Mouse (Mus musculus) midbrain, embryonic 11.5 days (tissue): Measurements from ENCODE around the gene Ccdc157. TPM values are rescaled to one million over a fixed set of nuclear protein-coding genes. Genes with fewer than 3 reads are reported as not detected.
"Not testable (repeated sequence)": the region's sequence is repeated elsewhere in the genome, so short reads cannot be mapped to it uniquely, and the experiment has no call there.

Source experiments
- ATAC-seq: fragments of 200-750 bp; cut with Nextera tagmentation; 2 replicates; pipeline ENCODE4 v1.8.0; 2017; ENCODE audit warnings: moderate TSS enrichment, moderate library complexity; ENCODE audit not compliant: low FRiP score
- DNase-seq: peaks from one replicate; pipeline ENCODE4 v3.0.0; 2015; ENCODE audit warnings: low spot score; ENCODE audit errors: missing footprints
- H3K27ac ChIP-seq: fragments of 300-500 bp; sonication (generic); 2 replicates; pipeline ENCODE4 v1.5.1; 2014; ENCODE audit warnings: low read depth, low read length
- H3K27me3 ChIP-seq: fragments of 300-500 bp; sonication (generic); 2 replicates; pipeline ENCODE4 v1.6.1; 2014; ENCODE audit warnings: mild to moderate bottlenecking, low read length, moderate library complexity, mixed read lengths; ENCODE audit not compliant: control insufficient read depth, insufficient read depth
- H3K36me3 ChIP-seq: fragments of 300-500 bp; sonication (generic); 2 replicates; pipeline ENCODE4 v1.6.1; 2014; ENCODE audit warnings: mild to moderate bottlenecking, low read length, moderate library complexity, mixed read lengths; ENCODE audit not compliant: control insufficient read depth, insufficient read depth
- H3K4me1 ChIP-seq: fragments of 300-500 bp; sonication (generic); 2 replicates; pipeline ENCODE4 v1.6.1; 2014; ENCODE audit warnings: low read length; ENCODE audit not compliant: control insufficient read depth, insufficient read depth
- H3K4me2 ChIP-seq: fragments of 300-500 bp; sonication (generic); 2 replicates; pipeline ENCODE4 v1.6.1; 2014; ENCODE audit warnings: mild to moderate bottlenecking, moderate library complexity
- H3K4me3 ChIP-seq: fragments of 300-500 bp; sonication (generic); 2 replicates; pipeline ENCODE4 v1.5.1; 2014; ENCODE audit warnings: low read depth, low read length
- H3K9ac ChIP-seq: fragments of 300-500 bp; sonication (generic); 2 replicates; pipeline ENCODE4 v1.6.1; 2014; ENCODE audit warnings: low read length
- H3K9me3 ChIP-seq: fragments of 300-500 bp; sonication (generic); 2 replicates; pipeline ENCODE4 v1.6.1; 2016; ENCODE audit warnings: low read length; ENCODE audit not compliant: control insufficient read depth
- WGBS: fragments of 180-500 bp; shearing (Covaris S2); extraction: QIAGEN DNeasy Blood & Tissue Kit; methylation state at CpG from one replicate; pipeline ENCODE4 v1.1.7; 2014; 5-methylcytosine and 5-hydroxymethylcytosine counted together
- polyA plus RNA-seq: library from polyadenylated mRNA; unstranded; fragments of >200 nt; fragmentation: Nextera tagmentation; extraction: Ambion mirVana; gene quantifications from 2 replicates; pipeline ENCODE4 v1.2.1, GENCODE M21; 2014

Gene Ccdc157
- polyA plus RNA-seq, 1 experiment from 2014 or later, result 2.5 TPM

- Histone ChIP-seq H3K27ac (no peak overlapping the region), H3K27me3 (no peaks in the 10 kb centered on the region), H3K4me2 (no peak overlapping the region), H3K4me1 (no peaks in the 10 kb centered on the region), H3K9me3 (no peaks in the 10 kb centered on the region), H3K9ac (no peak overlapping the region), H3K4me3 (no peak overlapping the region), H3K36me3 (peaks cover 11% of the 10 kb centered on the region)
- DNase-seq, result peak; percentile 31
- WGBS, result 92% methylated on average over 21 of the region's 21 CpGs
- ATAC-seq, result no peak
These were observed 16.6 kb downstream of the Ccdc157 start for GRCm38 (mm10) chr11:4143281-4144062.

- no peak overlapping the region for H3K4me2 ChIP-seq
- no peak for ATAC-seq
- WGBS, result 85% methylated on average over 4 of the region's 4 CpGs
- peaks cover 11% of the 10 kb centered on the region for H3K36me3 ChIP-seq
- H3K4me3 ChIP-seq, result no peak overlapping the region
- no peaks in the 10 kb centered on the region for H3K9me3 ChIP-seq
- H3K27ac ChIP-seq, result no peak overlapping the region
- H3K9ac ChIP-seq, result no peak overlapping the region
- no peaks in the 10 kb centered on the region for H3K4me1 ChIP-seq
- DNase-seq, result peak; percentile 77
- no peaks in the 10 kb centered on the region for H3K27me3 ChIP-seq
These were observed 17.7 kb downstream of the Ccdc157 start for GRCm38 (mm10) chr11:4142352-4142751.

GRCm38 (mm10) chr11:4141505-4141904 lies 18.6 kb downstream of the Ccdc157 start:
- H3K9ac ChIP-seq, result no peak overlapping the region
- H3K4me3 ChIP-seq, result no peak overlapping the region
- peaks cover 11% of the 10 kb centered on the region for H3K36me3 ChIP-seq
- H3K9me3 ChIP-seq, result no peaks in the 10 kb centered on the region
- H3K27ac ChIP-seq, result no peak overlapping the region
- H3K4me2 ChIP-seq, result no peak overlapping the region
- H3K27me3 ChIP-seq, result no peaks in the 10 kb centered on the region
- H3K4me1 ChIP-seq, result no peaks in the 10 kb centered on the region; the same call in 1 of the 2 replicates
- DNase-seq (peak; percentile 69), ATAC-seq (no peak)

GRCm38 (mm10) chr11:4138964-4139363 lies 21.1 kb downstream of the Ccdc157 start:
- Histone ChIP-seq H3K36me3 (peaks cover 11% of the 10 kb centered on the region), H3K9me3 (no peaks in the 10 kb centered on the region), H3K9ac (no peak overlapping the region), H3K4me1 (peaks cover 7% of the 10 kb centered on the region), H3K27me3 (no peaks in the 10 kb centered on the region), H3K4me2 (no peak overlapping the region), H3K27ac (no peak overlapping the region), H3K4me3 (no peak overlapping the region)
- WGBS, result 77% methylated on average over 2 of the region's 2 CpGs
- ATAC-seq (no peak), DNase-seq (no peak)

- no peaks in the 10 kb centered on the region for H3K9me3 ChIP-seq
- 2% methylated on average over 63 of the region's 66 CpGs for WGBS
- H3K27me3 ChIP-seq, result no peaks in the 10 kb centered on the region
- peaks cover 10% of the 10 kb centered on the region for H3K4me1 ChIP-seq
- peaks cover 3% of the 10 kb centered on the region; the same call in 1 of the 2 replicates for H3K36me3 ChIP-seq
- peak within 1 kb of the TSS; percentile 55 for H3K27ac ChIP-seq
- peak within 1 kb of the TSS; percentile 82 for H3K4me3 ChIP-seq
- peak within 1 kb of the TSS; percentile 54 for H3K4me2 ChIP-seq
- H3K9ac ChIP-seq, result peak within 1 kb of the TSS; percentile 95
- DNase-seq, result peak; percentile 99
- ATAC-seq, result peak; percentile 94
These were observed 24.8 kb downstream of the Ccdc157 start, which contains the start of gene Rnf215 for GRCm38 (mm10) chr11:4134986-4135935. Rnf215 (plus strand) TSS chr11:4135202.

GRCm38 (mm10) chr11:4134400-4134799 lies 25.7 kb downstream of the Ccdc157 start:
- Histone ChIP-seq H3K9me3 (no peaks in the 10 kb centered on the region), H3K27me3 (no peaks in the 10 kb centered on the region), H3K4me2 (no peak overlapping the region), H3K27ac (no peak overlapping the region), H3K4me3 (no peak overlapping the region), H3K36me3 (no peaks in the 10 kb centered on the region), H3K4me1 (peaks cover 10% of the 10 kb centered on the region), H3K9ac (no peak overlapping the region)
- DNase-seq, result no peak
- 63% methylated on average over 6 of the region's 6 CpGs for WGBS
- peak; percentile 31; the same call in 1 of the 2 replicates for ATAC-seq

GRCm38 (mm10) chr11:4133450-4133849 lies 26.6 kb downstream of the Ccdc157 start:
- Histone ChIP-seq H3K9me3 (no peaks in the 10 kb centered on the region), H3K27me3 (no peaks in the 10 kb centered on the region), H3K4me1 (peaks cover 10% of the 10 kb centered on the region), H3K36me3 (no peaks in the 10 kb centered on the region), H3K4me2 (no peak overlapping the region), H3K4me3 (no peak overlapping the region), H3K27ac (no peak overlapping the region), H3K9ac (no peak overlapping the region)
- WGBS, result 57% methylated on average over 3 of the region's 3 CpGs
- DNase-seq (no peak), ATAC-seq (no peak)

- ATAC-seq, DNase-seq: not testable (repeated sequence)
- WGBS, result 93% methylated on average over 4 of the region's 4 CpGs
These were observed 31.6 kb downstream of the Ccdc157 start for GRCm38 (mm10) chr11:4128461-4128860.

GRCm38 (mm10) chr11:4127059-4127458 lies 33.0 kb downstream of the Ccdc157 start:
- DNase-seq, result no peak
- Histone ChIP-seq H3K36me3 (no peaks in the 10 kb centered on the region), H3K4me1 (peaks cover 2% of the 10 kb centered on the region; the same call in 1 of the 2 replicates), H3K4me3 (no peak overlapping the region), H3K9me3 (peaks cover 3% of the 10 kb centered on the region; the same call in 1 of the 2 replicates), H3K27me3 (no peaks in the 10 kb centered on the region), H3K27ac (no peak overlapping the region), H3K4me2 (no peak overlapping the region), H3K9ac (no peak overlapping the region)
- 94% methylated on average over 1 of the region's 1 CpGs for WGBS
- ATAC-seq, result no peak

More at GRCm38 (mm10) chr11:4128461-4128860, 31.6 kb downstream of the Ccdc157 start:
- H3K4me1 ChIP-seq, H3K27ac ChIP-seq, H3K9me3 ChIP-seq, H3K4me3 ChIP-seq, H3K27me3 ChIP-seq, H3K36me3 ChIP-seq, H3K9ac ChIP-seq, H3K4me2 ChIP-seq: not testable (repeated sequence)
